Mouse (Mus musculus) neural tube, embryonic 11.5 days (tissue): ENCODE results near the gene Drap1. TPM values are rescaled to one million over a fixed set of nuclear protein-coding genes. Genes with fewer than 3 reads are reported as not detected.
A peak's percentile ranks its signal among the peaks of the same experiment; 100 is the strongest.

ENCODE experiments used
- ATAC-seq: fragments of 200-750 bp; cut with Nextera tagmentation; 2 replicates; pipeline ENCODE4 v1.8.0; 2017; ENCODE audit warnings: moderate number of reproducible peaks, mild to moderate bottlenecking, moderate TSS enrichment, moderate library complexity; ENCODE audit not compliant: insufficient read depth, low FRiP score, low TSS enrichment
- DNase-seq: peaks from one replicate; pipeline ENCODE4 v3.0.0-alpha.2; 2015; ENCODE audit warnings: low spot score
- H3K27ac ChIP-seq: fragments of 300-500 bp; sonication (generic); 2 replicates; pipeline ENCODE4 v1.5.1; 2014; ENCODE audit warnings: low read depth, mild to moderate bottlenecking, low read length
- H3K27me3 ChIP-seq: fragments of 300-500 bp; sonication (generic); 2 replicates; pipeline ENCODE4 v1.6.1; 2014; ENCODE audit warnings: mild to moderate bottlenecking, low read length, mixed read lengths; ENCODE audit not compliant: control insufficient read depth, insufficient read depth
- H3K36me3 ChIP-seq: fragments of 300-500 bp; sonication (generic); 2 replicates; pipeline ENCODE4 v1.6.1; 2014; ENCODE audit warnings: mild to moderate bottlenecking, low read length, moderate library complexity, mixed read lengths; ENCODE audit not compliant: control insufficient read depth, insufficient read depth
- H3K4me1 ChIP-seq: fragments of 300-500 bp; sonication (generic); 2 replicates; pipeline ENCODE4 v1.6.1; 2014; ENCODE audit warnings: low read length, mixed read lengths; ENCODE audit not compliant: control insufficient read depth, insufficient read depth
- H3K4me2 ChIP-seq: fragments of 300-500 bp; sonication (generic); 2 replicates; pipeline ENCODE4 v1.6.1; 2014; ENCODE audit warnings: low read depth, mild to moderate bottlenecking, moderate library complexity
- H3K4me3 ChIP-seq: fragments of 300-500 bp; sonication (generic); 2 replicates; pipeline ENCODE4 v1.5.1; 2014; ENCODE audit warnings: low read depth, low read length
- H3K9ac ChIP-seq: fragments of 300-500 bp; sonication (generic); 2 replicates; pipeline ENCODE4 v1.6.1; 2014; ENCODE audit warnings: mild to moderate bottlenecking, low read length
- H3K9me3 ChIP-seq: fragments of 300-500 bp; sonication (generic); 2 replicates; pipeline ENCODE4 v1.6.1; 2016; ENCODE audit warnings: low read length; ENCODE audit not compliant: control insufficient read depth
- WGBS: fragments of 180-500 bp; shearing (Covaris S2); extraction: QIAGEN DNeasy Blood & Tissue Kit; methylation state at CpG from one replicate; pipeline ENCODE4 v1.1.7; 2014; 5-methylcytosine and 5-hydroxymethylcytosine counted together
- polyA plus RNA-seq: library from polyadenylated mRNA; unstranded; fragments of >200 nt; fragmentation: Nextera tagmentation; extraction: Ambion mirVana; gene quantifications from 2 replicates; pipeline ENCODE4 v1.2.1, GENCODE M21; 2014

Drap1 gene
- polyA plus RNA-seq, 1 experiment from 2014 or later: 197 TPM

DNA sequence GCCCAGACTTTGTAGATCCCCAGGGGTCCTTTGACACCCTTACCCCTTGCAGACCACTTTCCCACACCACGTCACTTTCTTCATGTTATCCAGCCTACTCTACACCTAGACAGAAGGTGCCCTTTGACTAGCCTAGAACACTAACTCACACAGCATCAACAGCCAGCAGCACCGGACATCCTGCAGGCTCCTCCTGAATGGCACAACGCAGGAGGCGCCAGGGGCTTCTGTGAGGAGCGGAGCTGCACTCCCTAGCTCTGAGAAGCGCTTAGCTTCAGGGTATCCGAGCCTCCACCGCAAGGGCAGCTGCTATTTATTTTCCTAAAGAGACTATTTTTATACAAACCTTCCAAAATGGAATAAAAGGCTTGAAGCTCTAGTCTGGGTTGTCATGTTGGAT lies 30.8 kb upstream of the Drap1 start:
- peak overlapping the region; percentile 11; the same call in 1 of the 2 replicates for H3K9ac ChIP-seq
- no peak overlapping the region for H3K27ac ChIP-seq
- H3K27me3 ChIP-seq: 0 out of 2 replicates have a peak, but pooled peaks cover 3% of the 10 kb centered on the region
- peak overlapping the region; percentile 76 for H3K4me3 ChIP-seq
- no peaks in the 10 kb centered on the region for H3K36me3 ChIP-seq
- 73% methylated on average over 8 of the region's 8 CpGs for WGBS
- H3K4me2 ChIP-seq: peak overlapping the region; percentile 100
- DNase-seq: no peak
- H3K4me1 ChIP-seq: peaks cover 13% of the 10 kb centered on the region
- no peak for ATAC-seq
- H3K9me3 ChIP-seq: no peaks in the 10 kb centered on the region

DNA sequence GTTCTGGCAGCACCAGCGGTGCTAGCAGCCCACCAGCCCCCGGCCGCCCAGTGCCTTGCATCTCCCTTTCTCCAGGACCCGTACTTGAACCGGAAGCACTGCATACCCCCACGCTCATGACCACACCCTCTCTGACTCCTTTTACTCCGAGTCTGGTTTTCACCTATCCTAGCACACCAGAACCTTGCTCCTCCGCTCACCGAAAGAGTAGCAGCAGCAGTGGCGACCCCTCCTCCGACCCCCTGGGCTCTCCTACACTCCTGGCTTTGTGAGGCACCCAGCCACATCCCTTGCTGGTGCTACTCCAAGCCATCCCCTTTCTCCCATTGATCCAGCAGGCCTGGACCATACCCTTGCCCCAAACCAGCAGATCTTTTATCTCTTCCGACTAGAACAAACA lies 30.3 kb upstream of the Drap1 start:
- no peak for ATAC-seq
- Histone ChIP-seq H3K27ac (no peak overlapping the region), H3K4me1 (peaks cover 13% of the 10 kb centered on the region), H3K9ac (0 out of 2 replicates have a peak overlapping the region, but pooled peaks have one; percentile 11), H3K4me3 (no peak overlapping the region), H3K36me3 (no peaks in the 10 kb centered on the region), H3K27me3 (peaks cover 5% of the 10 kb centered on the region; the same call in 1 of the 2 replicates), H3K9me3 (no peaks in the 10 kb centered on the region), H3K4me2 (peak overlapping the region; percentile 15; the same call in 1 of the 2 replicates)
- DNase-seq: no peak
- 88% methylated on average over 12 of the region's 12 CpGs for WGBS

DNA sequence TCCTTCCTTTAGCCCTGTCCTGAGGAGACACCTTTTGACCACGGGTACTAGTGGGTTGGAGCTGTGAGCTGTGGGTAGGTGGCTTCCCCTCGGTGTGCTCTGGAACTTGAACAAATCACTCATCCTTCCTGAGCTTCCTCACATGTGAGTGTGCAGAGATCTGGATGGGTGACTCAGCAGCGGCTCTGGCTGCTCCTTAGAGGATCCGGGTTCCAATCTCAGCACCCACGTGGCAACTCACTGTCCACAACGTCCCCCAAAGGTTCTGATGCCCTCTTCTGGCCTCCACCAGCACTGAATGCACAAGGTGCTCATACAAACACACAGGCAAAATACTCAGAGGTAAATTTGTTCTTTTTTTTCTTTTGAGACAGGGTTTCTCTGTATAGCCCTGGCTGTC lies 27.0 kb upstream of the Drap1 start:
- Histone ChIP-seq H3K4me2 (no peak overlapping the region), H3K4me1 (peaks cover 19% of the 10 kb centered on the region), H3K27me3 (peaks cover 29% of the 10 kb centered on the region), H3K27ac (no peak overlapping the region), H3K4me3 (no peak overlapping the region), H3K9ac (no peak overlapping the region), H3K9me3 (no peaks in the 10 kb centered on the region), H3K36me3 (no peaks in the 10 kb centered on the region)
- DNase-seq: no peak
- no peak for ATAC-seq
- WGBS: 73% methylated on average over 6 of the region's 6 CpGs

DNA sequence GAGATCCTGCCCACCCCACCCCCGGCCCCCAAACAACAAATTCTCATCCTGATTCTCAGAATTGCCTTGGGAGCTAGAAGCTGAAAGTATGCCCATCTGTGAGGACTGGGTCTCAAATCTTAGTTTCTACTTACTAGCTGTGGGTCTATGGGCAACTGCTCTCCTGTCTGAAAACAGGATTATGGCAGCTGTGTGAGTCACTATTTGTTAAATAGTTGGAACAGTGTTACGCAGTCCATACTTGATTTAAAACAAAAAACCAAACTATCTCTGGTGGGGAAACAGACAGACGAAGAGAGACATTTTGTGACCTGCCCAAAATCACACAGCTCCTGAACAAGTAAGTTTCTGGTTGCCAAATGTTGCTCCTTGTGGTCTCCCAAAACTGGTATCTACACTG lies 24.9 kb upstream of the Drap1 start:
- H3K4me1 ChIP-seq: peaks cover 8% of the 10 kb centered on the region
- H3K4me3 ChIP-seq: no peak overlapping the region
- no peak overlapping the region for H3K9ac ChIP-seq
- no peaks in the 10 kb centered on the region for H3K9me3 ChIP-seq
- no peak overlapping the region for H3K4me2 ChIP-seq
- no peaks in the 10 kb centered on the region for H3K36me3 ChIP-seq
- DNase-seq (no peak), ATAC-seq (no peak)
- no peak overlapping the region for H3K27ac ChIP-seq
- 89% methylated on average over 3 of the region's 3 CpGs for whole genome bisulfite sequencing
- peaks cover 34% of the 10 kb centered on the region for H3K27me3 ChIP-seq

DNA sequence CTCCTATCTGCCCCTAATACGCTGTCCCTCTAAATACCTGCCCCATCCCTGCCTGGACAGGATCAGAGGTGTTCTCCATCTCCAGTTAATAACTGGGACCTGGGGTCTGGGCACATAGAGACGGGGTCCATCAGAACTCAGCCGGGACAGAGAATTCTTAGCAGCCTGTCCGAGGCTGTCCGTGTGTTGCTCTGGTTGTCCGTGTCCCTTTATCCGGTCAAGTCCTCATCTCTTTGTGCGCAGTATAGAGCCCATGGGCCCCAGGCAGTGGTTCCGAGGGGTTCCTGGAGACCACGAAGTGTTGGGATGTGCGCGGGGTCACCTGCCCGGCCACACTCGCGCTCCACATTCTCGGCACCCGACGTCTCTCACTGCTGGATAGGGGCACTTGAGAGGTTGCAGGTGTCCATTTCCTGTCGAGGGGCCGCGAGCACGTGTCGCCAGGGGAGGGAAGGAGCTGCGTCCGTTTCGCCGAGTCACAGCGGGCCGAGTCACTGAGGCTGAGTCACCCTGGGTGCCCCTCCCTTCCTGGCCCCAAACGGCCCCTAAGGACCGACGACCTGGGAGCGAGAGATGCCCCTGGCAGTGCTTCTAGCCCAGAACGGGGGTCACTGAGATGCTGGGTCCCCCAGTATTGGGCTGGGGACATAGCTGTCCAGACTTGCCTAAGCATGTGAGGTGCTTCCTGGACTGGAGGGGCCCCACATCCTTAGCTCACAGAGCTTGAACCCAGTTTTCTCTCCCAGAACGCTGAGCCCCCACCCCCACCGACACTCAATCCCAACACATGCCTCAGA lies 23.8 kb upstream of the Drap1 start:
- H3K27me3 ChIP-seq: peaks cover 34% of the 10 kb centered on the region
- H3K4me2 ChIP-seq: peak overlapping the region; percentile 90
- ATAC-seq (no peak), DNase-seq (peak; percentile 18)
- no peak overlapping the region for H3K9ac ChIP-seq
- no peaks in the 10 kb centered on the region for H3K9me3 ChIP-seq
- H3K4me3 ChIP-seq: peak overlapping the region; percentile 47
- H3K4me1 ChIP-seq: peaks cover 8% of the 10 kb centered on the region
- H3K36me3 ChIP-seq: no peaks in the 10 kb centered on the region
- H3K27ac ChIP-seq: no peak overlapping the region
- 6% methylated on average over 36 of the region's 36 CpGs for WGBS

DNA sequence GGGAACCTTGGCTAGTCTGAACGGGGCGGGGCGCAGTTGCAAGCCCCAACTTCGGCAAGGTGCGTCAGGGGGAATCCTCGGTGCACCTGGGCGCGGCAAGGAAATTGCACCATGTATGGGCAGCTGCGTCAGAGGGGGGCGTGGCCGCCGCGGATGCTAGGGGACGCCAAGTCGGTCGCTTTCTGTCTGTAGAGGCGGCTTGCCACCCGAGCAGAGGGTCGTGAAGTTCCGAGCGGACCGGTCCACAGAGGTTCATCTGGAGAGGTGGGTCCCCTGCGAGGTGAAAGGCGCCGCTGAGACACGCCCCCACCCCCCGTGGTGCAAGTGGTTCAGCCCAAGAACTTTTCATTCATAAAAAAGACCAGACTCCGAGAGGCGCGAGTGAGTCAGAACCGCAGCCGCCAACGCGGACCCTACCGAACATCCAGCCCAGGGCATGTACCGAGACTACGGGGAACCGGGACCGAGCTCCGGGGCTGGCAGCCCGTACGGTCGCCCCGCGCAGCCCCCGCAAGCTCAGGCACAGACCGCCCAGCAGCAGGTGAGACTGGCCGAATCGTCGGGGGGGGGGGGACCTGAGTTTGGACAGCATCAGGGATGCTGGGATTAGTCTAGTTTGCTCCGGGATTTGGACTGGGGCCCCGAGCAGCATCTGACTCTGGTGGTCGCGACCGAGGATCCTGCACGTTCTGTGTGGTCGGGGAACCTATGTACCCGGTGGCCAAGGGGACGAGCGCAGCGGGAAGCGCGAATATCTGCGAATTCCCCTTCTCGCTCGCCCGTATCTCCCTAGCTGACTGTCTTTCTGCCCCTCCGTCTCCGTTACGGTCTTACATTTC lies 23.0 kb upstream of the Drap1 start, which contains the start of gene Fosl1:
Gene Fosl1, plus strand, starts transcription at position 33 of the 839 bp plus-strand sequence.
- H3K4me2 ChIP-seq: peak within 1 kb of the TSS; percentile 90
- no peaks in the 10 kb centered on the region for H3K36me3 ChIP-seq
- peaks cover 34% of the 10 kb centered on the region for H3K27me3 ChIP-seq
- no peak within 1 kb of the TSS for H3K27ac ChIP-seq
- no peaks in the 10 kb centered on the region for H3K9me3 ChIP-seq
- peaks cover 8% of the 10 kb centered on the region for H3K4me1 ChIP-seq
- WGBS: under 1% methylated on average over 70 of the region's 70 CpGs
- peak within 1 kb of the TSS; percentile 39; the same call in 1 of the 2 replicates for H3K9ac ChIP-seq
- peak; percentile 66 for DNase-seq
- no peak for ATAC-seq
- H3K4me3 ChIP-seq: peak within 1 kb of the TSS; percentile 47

DNA sequence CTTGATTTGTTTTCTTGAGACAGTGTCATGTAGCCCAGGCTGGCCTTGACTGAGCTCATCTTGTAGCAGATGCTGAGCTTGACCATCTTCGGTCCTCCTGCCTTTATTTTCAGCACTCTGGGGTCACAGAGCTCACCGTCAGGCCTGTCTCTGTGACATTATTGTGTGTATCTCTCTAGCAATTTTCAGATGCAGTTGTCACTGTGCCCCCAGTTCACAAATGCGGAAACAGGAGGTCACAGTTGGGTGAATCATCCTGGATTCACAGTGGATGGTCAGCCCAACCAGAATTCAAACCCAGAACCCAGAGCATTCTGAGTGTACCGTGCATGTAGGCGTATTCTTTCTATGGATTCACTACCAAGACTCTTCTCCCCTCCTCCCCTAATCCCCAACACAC lies 21.0 kb upstream of the Drap1 start:
- Histone ChIP-seq H3K36me3 (no peaks in the 10 kb centered on the region), H3K27ac (no peak overlapping the region), H3K27me3 (peaks cover 34% of the 10 kb centered on the region), H3K4me3 (no peak overlapping the region), H3K9ac (no peak overlapping the region), H3K4me2 (no peak overlapping the region), H3K9me3 (no peaks in the 10 kb centered on the region), H3K4me1 (peaks cover 8% of the 10 kb centered on the region)
- 92% methylated on average over 5 of the region's 5 CpGs for WGBS
- DNase-seq (no peak), ATAC-seq (no peak)

DNA sequence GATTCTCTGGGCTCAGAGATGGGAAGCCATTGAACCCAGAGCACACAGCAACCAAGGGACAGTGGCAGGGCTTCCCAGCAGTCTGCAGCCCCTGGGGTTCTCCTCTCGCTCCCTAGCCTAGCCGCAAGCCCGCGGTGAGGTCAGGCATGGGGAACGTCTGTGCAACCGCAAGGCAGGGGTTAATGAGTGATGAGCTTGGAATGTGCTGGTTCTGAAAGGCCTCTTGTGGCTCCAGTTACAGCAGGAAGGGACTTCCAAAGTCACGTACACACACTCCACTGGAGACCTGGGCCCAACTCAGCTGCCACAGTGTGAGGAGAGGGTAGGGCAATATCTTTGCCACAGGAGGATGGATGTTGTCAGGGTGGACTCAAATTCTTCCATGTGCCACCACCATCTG lies 20.2 kb upstream of the Drap1 start:
- Histone ChIP-seq H3K9me3 (no peaks in the 10 kb centered on the region), H3K4me1 (peaks cover 8% of the 10 kb centered on the region), H3K4me3 (no peak overlapping the region), H3K36me3 (no peaks in the 10 kb centered on the region), H3K4me2 (no peak overlapping the region), H3K27me3 (peaks cover 32% of the 10 kb centered on the region), H3K9ac (no peak overlapping the region), H3K27ac (no peak overlapping the region)
- no peak for ATAC-seq
- no peak for DNase-seq
- WGBS: 34% methylated on average over 7 of the region's 7 CpGs
